Mouse (Mus musculus) spleen, adult 18-20 months (tissue): ENCODE data around the gene Marc2.

ENCODE experiments used
- DNase-seq, 2 experiments: peaks; one replicate each; pipeline ENCODE4 v3.0.0; 2022; ENCODE audit warnings: mixed read lengths in 2 of 2

Gene Marc2

GRCm38 (mm10) chr1:184853922-184854321 lies 7.7 kb upstream of the Marc2 start:
- DNase-seq: no peak

GRCm38 (mm10) chr1:184853339-184853738 lies 7.1 kb upstream of the Marc2 start:
- DNase-seq: peak; percentile 34 to 57

GRCm38 (mm10) chr1:184851741-184852618 lies 5.7 kb upstream of the Marc2 start:
- peak; percentile 36 to 48 for DNase-seq

- no peak for DNase-seq
These were observed 4.9 kb upstream of the Marc2 start for GRCm38 (mm10) chr1:184851166-184851565.

DNA sequence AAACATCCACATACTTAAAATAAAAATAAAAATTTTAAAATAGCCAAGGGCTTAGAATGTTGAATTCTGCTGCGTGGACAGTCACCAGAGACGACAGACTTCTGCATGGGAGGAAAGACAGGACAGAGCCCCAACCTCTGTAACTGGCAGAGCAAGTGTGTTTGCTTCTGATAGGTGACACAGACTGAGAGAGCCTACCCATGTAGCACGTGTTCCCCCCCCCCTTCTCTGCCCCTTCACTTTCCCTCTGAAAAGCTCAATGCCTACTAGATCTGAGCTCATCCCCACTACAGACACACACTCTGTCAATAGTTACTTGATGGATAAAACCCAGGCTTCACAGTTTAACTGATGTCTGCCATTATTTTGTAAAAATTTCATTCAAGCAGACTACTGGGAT lies 722 bp upstream of the Marc2 start:
- no peak for DNase-seq

DNA sequence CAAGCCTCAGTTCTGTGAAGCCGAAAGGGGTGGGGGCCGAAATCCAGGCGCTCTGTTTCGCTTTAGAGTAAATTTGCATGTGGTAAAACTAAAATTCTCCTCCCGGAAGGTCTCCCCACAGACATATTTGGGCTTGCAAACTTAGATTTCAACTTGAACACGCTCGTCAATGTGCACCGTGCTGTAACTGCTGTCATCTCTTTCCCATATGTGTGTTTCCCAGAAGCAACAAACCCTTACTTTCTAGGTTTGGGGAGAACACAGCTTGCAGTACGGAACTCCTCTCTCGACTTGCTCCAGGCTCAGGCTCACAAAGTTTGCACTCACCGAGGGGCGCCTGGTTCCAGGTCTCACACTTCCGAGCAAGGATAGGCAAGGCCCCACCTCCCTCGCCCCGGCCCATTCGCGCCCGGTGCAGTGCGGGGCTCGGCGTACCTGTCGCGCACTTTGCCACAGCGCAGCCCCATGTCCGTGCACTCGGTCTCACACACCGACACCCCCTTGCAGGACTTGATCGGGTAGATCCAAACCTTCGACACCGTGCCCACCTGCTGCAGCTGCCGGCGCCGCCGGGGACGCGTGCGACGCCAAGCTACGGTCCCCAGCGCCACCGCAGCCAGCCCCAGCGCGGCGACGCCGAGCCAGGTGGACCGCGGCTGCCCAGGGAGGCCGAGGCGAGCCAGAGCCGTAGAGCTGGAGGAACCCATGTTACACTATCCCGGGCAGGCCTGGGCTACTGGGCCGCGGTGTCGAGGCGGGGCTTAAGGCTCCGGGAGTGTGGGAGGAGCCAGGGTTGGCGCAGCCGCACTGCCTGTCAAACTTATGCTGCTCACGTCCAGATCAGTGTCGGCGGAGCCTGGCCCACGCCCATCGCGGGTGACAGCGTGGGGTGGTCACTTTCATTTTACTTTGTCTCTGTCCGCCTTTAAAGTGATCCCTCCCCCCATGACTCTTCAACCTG lies 860 bp downstream of the Marc2 start:
- DNase-seq: peak; percentile 83 to 88

GRCm38 (mm10) chr1:184844326-184845066 lies 1.8 kb downstream of the Marc2 start:
- peak in 1 of 2 experiments; percentile 29 for DNase-seq

GRCm38 (mm10) chr1:184837649-184838048 lies 8.6 kb downstream of the Marc2 start:
- no peak for DNase-seq

GRCm38 (mm10) chr1:184836350-184836749 lies 9.9 kb downstream of the Marc2 start:
- DNase-seq: no peak

DNA sequence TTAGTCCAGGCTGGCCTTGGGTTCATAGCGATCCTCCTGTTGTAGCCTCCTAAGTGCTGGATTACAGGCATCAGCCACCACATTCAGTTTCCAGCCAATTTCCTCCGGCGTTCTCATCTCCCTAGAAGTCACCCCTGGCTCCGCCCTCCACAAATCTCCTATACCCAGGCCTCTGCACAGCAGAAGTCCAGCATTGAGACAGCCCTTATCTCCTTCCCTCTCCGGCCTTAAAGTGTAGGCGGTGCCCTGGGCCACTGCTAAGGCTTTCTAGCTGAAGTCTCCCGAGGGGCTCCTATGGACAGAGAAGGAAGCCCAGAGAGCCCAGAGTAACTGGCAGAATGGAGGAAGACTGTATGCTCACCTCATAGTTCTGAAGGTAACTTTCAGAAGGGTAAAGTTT lies 12.8 kb downstream of the Marc2 start:
- no peak for DNase-seq

DNA sequence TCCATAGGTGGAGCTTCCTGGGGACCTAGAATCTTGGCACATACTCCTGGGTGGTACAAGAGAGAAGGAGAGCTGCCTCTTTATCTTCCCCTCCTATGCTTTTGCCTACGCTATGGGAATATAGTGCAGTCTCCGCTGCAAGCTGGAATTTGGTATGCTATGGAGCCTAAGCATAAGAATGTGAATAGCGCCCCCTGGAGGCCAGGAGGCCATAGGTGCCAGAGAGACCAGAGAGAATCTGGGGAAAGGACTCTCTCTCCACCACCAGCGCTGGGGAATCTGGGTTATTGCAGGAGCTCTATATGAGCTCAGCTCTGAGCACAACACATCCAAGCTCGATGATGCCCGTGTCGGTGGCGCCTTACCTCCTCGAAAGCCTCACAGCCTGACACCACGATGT lies 14.0 kb downstream of the Marc2 start:
- peak in 1 of 2 experiments; percentile 32 for DNase-seq

DNA sequence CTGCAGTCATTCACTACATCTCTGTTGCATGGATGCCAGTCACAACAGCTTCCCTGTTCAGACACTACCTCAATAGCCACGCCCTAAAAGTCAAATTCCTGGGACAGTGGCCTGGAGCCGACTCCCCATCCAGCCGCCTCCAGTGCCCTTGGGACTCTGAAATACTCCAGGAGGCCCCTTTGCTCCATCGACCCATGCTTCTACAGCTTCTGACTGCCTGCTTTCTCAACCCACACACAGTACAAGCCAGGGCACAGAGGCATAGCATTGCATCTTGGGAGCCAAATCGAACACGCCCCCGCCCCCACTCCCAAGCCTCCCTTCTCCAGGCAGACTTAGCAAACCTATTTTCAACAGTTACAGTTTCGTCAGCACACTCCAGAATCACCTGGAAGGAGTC lies 16.4 kb downstream of the Marc2 start:
- no peak for DNase-seq

GRCm38 (mm10) chr1:184827175-184827701 lies 19.0 kb downstream of the Marc2 start:
- DNase-seq: no peak

GRCm38 (mm10) chr1:184825093-184825492 lies 21.2 kb downstream of the Marc2 start:
- peak in 1 of 2 experiments; percentile 16 for DNase-seq

DNA sequence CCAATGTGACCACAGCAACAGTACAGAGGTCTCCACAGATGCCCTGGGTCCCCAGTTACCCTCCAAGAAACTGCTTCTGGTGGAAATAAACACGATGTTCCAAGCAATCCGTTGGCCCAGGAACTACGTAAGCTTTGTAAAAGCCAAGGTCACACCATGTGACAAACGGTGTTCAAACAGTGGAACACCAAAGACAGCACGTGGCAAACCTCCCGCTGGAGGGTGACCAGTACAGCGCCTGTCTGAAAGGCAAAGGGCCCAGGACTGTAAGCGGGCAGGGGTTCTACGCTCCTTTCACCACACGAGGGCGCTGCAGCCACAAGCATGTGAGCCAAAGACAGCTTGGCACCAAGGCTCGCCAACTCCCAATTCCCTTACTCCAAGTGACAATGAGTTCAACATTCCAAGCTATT lies 21.8 kb downstream of the Marc2 start:
- peak; percentile 59 to 83 for DNase-seq

DNA sequence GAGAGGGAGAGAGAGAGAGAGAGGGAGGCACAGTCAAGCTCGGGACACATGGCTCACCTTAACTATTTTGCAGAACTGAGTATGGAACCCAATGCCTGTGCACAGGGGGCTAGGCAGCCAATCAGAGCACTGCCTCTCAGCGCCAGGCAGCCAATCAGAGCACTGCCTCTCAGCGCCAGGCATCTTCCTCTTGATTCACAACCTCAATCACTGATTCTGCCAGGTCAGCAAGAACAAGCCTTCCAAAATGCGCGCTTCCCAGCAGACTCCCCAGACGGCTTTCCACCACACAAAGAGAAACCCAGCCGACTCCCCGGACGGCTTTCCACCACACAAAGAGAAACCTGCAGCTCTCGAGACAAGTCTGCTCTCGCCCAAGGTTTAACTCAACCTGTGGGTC lies 23.6 kb downstream of the Marc2 start:
- no peak for DNase-seq

DNA sequence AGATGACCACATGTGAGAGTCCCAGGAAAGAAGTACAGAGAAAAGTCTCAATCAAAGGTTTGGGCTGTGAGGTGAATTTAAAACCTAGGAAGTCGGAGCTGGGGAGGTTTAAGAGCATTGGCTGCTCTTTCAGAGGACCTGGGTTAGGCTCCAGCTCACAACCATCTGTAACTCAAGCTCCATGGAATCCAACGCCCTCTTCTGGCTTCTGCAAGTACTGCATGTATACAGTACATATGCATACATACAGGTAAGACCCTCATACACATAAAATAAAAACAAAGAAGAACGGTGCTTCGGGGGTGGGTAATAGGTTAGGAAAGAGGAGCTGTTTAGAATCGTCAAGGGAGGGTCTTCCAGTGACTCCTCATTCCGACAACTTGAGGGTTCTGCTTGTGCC lies 28.5 kb downstream of the Marc2 start:
- no peak for DNase-seq

GRCm38 (mm10) chr1:184811716-184812250 lies 34.5 kb downstream of the Marc2 start:
- DNase-seq: no peak

DNA sequence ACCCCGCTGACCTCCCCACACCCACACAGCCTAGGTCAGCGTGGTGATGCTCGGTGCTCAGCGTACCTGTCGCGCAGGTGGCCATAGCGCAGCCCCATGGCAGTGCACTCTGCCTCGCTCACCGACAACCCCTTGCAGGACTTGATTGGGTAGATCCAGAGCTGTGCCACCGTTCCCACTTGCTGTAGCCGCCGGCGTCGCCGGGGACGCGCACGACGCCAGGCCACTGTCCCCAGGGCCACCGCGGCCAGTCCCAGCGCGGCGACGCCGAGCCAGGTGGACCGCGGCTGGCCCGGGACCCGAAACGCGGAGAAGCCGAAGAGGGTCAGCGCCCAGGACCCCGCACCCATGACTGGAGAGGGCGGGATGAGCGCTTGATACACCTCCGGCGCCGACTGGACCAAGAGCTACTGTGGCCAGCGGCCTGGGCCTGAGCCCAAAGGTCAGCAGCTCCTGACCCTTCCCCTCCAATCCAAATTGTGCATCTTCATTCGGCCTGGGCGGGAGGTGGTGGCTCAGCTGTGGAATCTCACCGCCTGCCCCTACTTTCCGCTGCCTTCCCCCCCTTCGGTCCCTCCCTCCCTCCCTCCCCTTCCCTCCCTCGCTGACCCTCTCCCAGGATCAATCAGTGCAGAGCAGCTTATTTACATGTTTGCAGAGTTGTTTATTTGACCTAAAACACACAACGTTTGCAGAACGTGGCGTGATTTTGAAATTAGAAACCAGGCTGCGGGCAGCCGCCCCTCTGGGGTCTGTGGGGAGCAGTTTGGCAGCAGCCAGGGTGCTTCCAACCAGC lies 35.3 kb downstream of the Marc2 start, which contains the start of gene Marc1:
TSS of gene Marc1 (minus strand) at position 534 of the 796 bp plus-strand sequence.
- DNase-seq: no peak

- no peak for DNase-seq
These were observed 36.7 kb downstream of the Marc2 start for GRCm38 (mm10) chr1:184809578-184810001.

- DNase-seq: no peak
These were observed 37.7 kb downstream of the Marc2 start for GRCm38 (mm10) chr1:184808418-184809012.
